Mouse (Mus musculus) lung, postnatal 0 days (tissue): ENCODE data around the gene Dst. TPM values are rescaled to one million over a fixed set of nuclear protein-coding genes. Genes with fewer than 3 reads are reported as not detected.
A peak's percentile ranks its signal among the peaks of the same experiment; 100 is the strongest.

Source experiments
- ATAC-seq: fragments of 200-750 bp; cut with Nextera tagmentation; 2 replicates; pipeline ENCODE4 v1.8.0; 2017; ENCODE audit warnings: moderate library complexity
- DNase-seq: peaks from one replicate; pipeline ENCODE4 v3.0.0-alpha.2; 2016; ENCODE audit warnings: low spot score
- H3K27ac ChIP-seq: fragments of 300-500 bp; sonication (generic); 2 replicates; pipeline ENCODE4 v1.5.1; 2014; ENCODE audit warnings: antibody characterized with exemption, mild to moderate bottlenecking, low read length, mixed read lengths
- H3K27me3 ChIP-seq: fragments of 300-500 bp; sonication (generic); replicated peaks from 2 replicates; pipeline ENCODE4 v1.6.1; 2014; ENCODE audit warnings: low read length, mixed read lengths; ENCODE audit not compliant: insufficient read depth
- H3K36me3 ChIP-seq: fragments of 300-500 bp; sonication (generic); 2 replicates; pipeline ENCODE4 v1.6.1; 2014; ENCODE audit warnings: low read length, mixed read lengths; ENCODE audit not compliant: insufficient read depth
- H3K4me1 ChIP-seq: fragments of 300-500 bp; sonication (generic); 2 replicates; pipeline ENCODE4 v1.6.1; 2014; ENCODE audit warnings: antibody characterized with exemption, low read depth, low read length, mixed read lengths; ENCODE audit not compliant: insufficient read depth
- H3K4me2 ChIP-seq: fragments of 300-500 bp; sonication (generic); replicated peaks from 2 replicates; pipeline ENCODE4 v1.6.1; 2014; ENCODE audit warnings: low read depth, mild to moderate bottlenecking, low read length, moderate library complexity, mixed read lengths
- H3K4me3 ChIP-seq: fragments of 300-500 bp; sonication (generic); 2 replicates; pipeline ENCODE4 v1.5.1; 2014; ENCODE audit warnings: low read depth, low read length
- H3K9ac ChIP-seq: fragments of 300-500 bp; sonication (generic); replicated peaks from 2 replicates; pipeline ENCODE4 v1.6.1; 2014; ENCODE audit warnings: low read depth, mild to moderate bottlenecking
- H3K9me3 ChIP-seq: fragments of 300-500 bp; sonication (generic); 2 replicates; pipeline ENCODE4 v1.6.1; 2016; ENCODE audit warnings: low read length, mixed read lengths
- CTCF ChIP-seq: IDR thresholded peaks from 2 replicates; pipeline ENCODE4 v1.5.1; 2016; ENCODE audit warnings: antibody characterized with exemption, mild to moderate bottlenecking
- EP300 ChIP-seq: IDR thresholded peaks from 2 replicates; pipeline ENCODE4 v1.6.1; 2016; ENCODE audit warnings: antibody characterized with exemption, mild to moderate bottlenecking, control low read depth
- WGBS: fragments of 180-500 bp; shearing (Covaris S2); extraction: QIAGEN DNeasy Blood & Tissue Kit; methylation state at CpG from one replicate; pipeline ENCODE4 v1.1.7; 2014; 5-methylcytosine and 5-hydroxymethylcytosine counted together
- polyA plus RNA-seq: library from polyadenylated mRNA; unstranded; fragments of >200 nt; fragmentation: Nextera tagmentation; extraction: Ambion mirVana; gene quantifications from 2 replicates; pipeline ENCODE4 v1.2.1, GENCODE M21; 2015

The Dst gene
- polyA plus RNA-seq, 1 experiment from 2014 or later: 18.1 TPM

- Histone ChIP-seq H3K4me3 (no peak overlapping the region), H3K4me1 (no peaks in the 10 kb centered on the region), H3K9ac (no peak overlapping the region), H3K4me2 (no peak overlapping the region), H3K9me3 (no peaks in the 10 kb centered on the region), H3K36me3 (no peaks in the 10 kb centered on the region), H3K27ac (no peak overlapping the region), H3K27me3 (no peaks in the 10 kb centered on the region)
- 76% methylated on average over 3 of the region's 3 CpGs for WGBS
- ATAC-seq (no peak), DNase-seq (no peak)
- TF ChIP-seq CTCF (no peak), EP300 (no peak)
These were observed 195.2 kb downstream of the Dst start for GRCm38 (mm10) chr1:34103176-34103575.

GRCm38 (mm10) chr1:34103713-34104172, 195.7 kb downstream of the Dst start:
- WGBS: 7% methylated on average over 3 of the region's 3 CpGs
- peak; percentile 38; the same call in 1 of the 2 replicates for ATAC-seq
- Histone ChIP-seq H3K27me3 (no peaks in the 10 kb centered on the region), H3K36me3 (no peaks in the 10 kb centered on the region), H3K27ac (no peak overlapping the region), H3K9ac (no peak overlapping the region), H3K4me1 (no peaks in the 10 kb centered on the region), H3K4me3 (no peak overlapping the region), H3K4me2 (no peak overlapping the region), H3K9me3 (no peaks in the 10 kb centered on the region)
- DNase-seq: no peak
- no peak for TF ChIP-seq EP300
- TF ChIP-seq CTCF: no peak

DNA sequence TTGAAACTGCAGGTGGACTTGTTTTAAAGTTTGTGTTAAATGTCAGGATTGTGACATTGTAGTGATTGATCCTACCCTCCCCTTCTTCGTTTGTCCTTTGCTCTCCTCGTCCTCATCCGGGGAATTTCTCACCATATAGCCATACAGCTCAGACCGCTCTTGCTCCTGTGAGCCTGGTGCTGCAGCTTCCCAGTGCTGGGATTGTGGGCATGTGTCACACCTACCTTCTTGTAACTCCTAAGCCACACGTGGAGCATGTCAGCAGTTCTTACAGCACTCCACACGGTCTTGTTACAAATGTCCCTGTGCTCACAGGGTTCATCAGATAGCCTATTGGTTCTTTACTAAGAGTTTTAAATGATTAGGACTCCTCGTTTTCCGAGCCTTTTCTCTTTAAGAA, 196.8 kb downstream of the Dst start:
- no peaks in the 10 kb centered on the region for H3K27me3 ChIP-seq
- H3K4me3 ChIP-seq: no peak overlapping the region
- H3K4me1 ChIP-seq: no peaks in the 10 kb centered on the region
- no peak overlapping the region for H3K27ac ChIP-seq
- H3K4me2 ChIP-seq: no peak overlapping the region
- no peaks in the 10 kb centered on the region for H3K9me3 ChIP-seq
- ATAC-seq (no peak), DNase-seq (no peak)
- 21% methylated on average over 8 of the region's 8 CpGs for WGBS
- no peaks in the 10 kb centered on the region for H3K36me3 ChIP-seq
- no peak for TF ChIP-seq CTCF
- TF ChIP-seq EP300: no peak
- H3K9ac ChIP-seq: no peak overlapping the region

DNA sequence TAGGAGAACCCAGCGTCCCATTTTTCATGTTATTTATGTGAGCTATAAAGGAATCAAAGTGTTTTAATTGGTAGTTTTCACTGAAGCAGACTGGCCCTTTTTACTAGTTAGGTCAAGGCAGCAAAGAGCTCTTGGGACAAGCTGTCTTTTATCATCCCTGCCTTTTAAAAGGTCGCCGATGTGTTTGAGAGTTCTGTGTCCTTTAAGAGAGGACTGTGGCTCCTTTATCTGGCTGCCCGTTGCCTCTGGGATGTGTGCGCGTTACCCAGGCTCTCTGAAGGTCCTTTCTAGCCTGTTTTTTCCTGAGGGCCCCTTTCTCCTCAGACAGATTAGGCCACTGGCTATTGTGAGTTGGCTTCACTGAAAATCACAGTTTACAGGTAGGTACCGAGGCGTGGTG, 198.6 kb downstream of the Dst start:
- no peaks in the 10 kb centered on the region for H3K27me3 ChIP-seq
- H3K9ac ChIP-seq: no peak overlapping the region
- WGBS: 47% methylated on average over 8 of the region's 8 CpGs
- H3K27ac ChIP-seq: no peak overlapping the region
- no peak for ATAC-seq
- no peak overlapping the region for H3K4me2 ChIP-seq
- no peak overlapping the region for H3K4me3 ChIP-seq
- H3K9me3 ChIP-seq: no peaks in the 10 kb centered on the region
- H3K4me1 ChIP-seq: no peaks in the 10 kb centered on the region
- H3K36me3 ChIP-seq: no peaks in the 10 kb centered on the region
- DNase-seq: no peak
- no peak for TF ChIP-seq CTCF
- no peak for TF ChIP-seq EP300

DNA sequence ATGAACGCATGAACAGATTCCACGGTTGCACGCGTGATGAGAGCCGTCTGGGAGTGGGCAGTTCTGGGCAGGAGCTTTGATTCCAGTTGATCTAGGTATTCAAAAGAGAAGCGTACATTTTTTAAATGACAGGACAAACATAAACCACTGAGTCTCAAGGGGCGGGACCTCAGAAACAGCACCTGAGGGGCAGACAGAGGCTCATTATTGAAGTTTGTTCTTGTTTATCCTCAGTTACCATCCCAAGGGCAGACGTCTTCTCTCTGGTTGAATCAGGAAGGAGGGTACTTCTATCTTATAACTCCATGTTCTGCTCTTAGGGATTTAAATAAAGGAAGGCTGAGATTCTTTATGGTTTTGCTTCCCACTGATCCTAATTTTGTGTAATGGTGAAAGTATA, 199.1 kb downstream of the Dst start:
- no peak overlapping the region for H3K27ac ChIP-seq
- TF ChIP-seq EP300: no peak
- no peak overlapping the region for H3K4me3 ChIP-seq
- H3K27me3 ChIP-seq: no peaks in the 10 kb centered on the region
- 67% methylated on average over 8 of the region's 8 CpGs for WGBS
- no peak overlapping the region for H3K9ac ChIP-seq
- ATAC-seq (no peak), DNase-seq (no peak)
- no peaks in the 10 kb centered on the region for H3K4me1 ChIP-seq
- H3K9me3 ChIP-seq: no peaks in the 10 kb centered on the region
- H3K4me2 ChIP-seq: no peak overlapping the region
- H3K36me3 ChIP-seq: no peaks in the 10 kb centered on the region

DNA sequence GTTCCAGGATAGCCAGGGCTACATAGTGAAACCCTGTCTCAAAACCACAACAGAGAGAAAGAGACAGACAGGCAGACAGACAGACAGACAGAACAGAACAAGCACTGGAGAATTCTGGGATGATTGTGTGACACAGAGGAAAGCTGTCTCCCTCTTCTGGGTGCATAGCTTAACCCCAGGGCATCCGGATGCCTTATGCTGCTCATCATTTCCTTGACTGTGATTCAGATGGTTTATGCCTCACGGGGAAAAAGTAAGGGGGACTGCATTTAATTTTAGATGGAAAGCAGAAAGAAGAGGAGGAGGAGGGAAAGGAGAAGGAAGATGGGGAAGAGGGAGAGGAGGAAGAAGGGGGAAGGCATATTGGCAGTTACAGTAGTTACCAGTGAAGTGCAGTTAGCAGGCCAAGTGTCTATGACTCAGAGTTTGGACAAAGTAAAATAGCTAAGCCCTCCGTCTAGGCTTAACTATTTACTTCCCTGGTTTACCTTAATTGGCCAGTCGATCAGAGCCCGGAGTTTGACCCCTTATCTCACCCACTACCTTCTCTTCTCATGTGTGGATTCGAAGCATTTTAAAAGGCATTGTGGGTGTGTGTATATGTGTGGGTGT, 201.7 kb downstream of the Dst start:
- H3K27ac ChIP-seq: no peak overlapping the region
- ATAC-seq: no peak

GRCm38 (mm10) chr1:34110862-34111261, 202.8 kb downstream of the Dst start:
- no peak overlapping the region for H3K9ac ChIP-seq
- DNase-seq (peak; percentile 58), ATAC-seq (peak; percentile 57)
- WGBS: 43% methylated on average over 2 of the region's 2 CpGs
- TF ChIP-seq EP300 (no peak), CTCF (no peak)
- H3K36me3 ChIP-seq: no peaks in the 10 kb centered on the region
- no peak overlapping the region for H3K4me3 ChIP-seq
- no peak overlapping the region for H3K27ac ChIP-seq
- H3K9me3 ChIP-seq: no peaks in the 10 kb centered on the region
- H3K4me2 ChIP-seq: no peak overlapping the region
- no peaks in the 10 kb centered on the region for H3K4me1 ChIP-seq
- no peaks in the 10 kb centered on the region for H3K27me3 ChIP-seq

More for the DNA sequence above, 201.7 kb downstream of the Dst start:
- Histone ChIP-seq H3K9ac (no peak overlapping the region), H3K27me3 (no peaks in the 10 kb centered on the region), H3K36me3 (no peaks in the 10 kb centered on the region), H3K4me2 (no peak overlapping the region), H3K4me3 (no peak overlapping the region), H3K4me1 (no peaks in the 10 kb centered on the region), H3K9me3 (no peaks in the 10 kb centered on the region)
- TF ChIP-seq CTCF: no peak
- TF ChIP-seq EP300: no peak
- WGBS: 49% methylated on average over 6 of the region's 6 CpGs
- DNase-seq: no peak
